Mouse (Mus musculus): ENCODE results near the gene Cyp3a59. TPM values are rescaled to one million over a fixed set of nuclear protein-coding genes. Genes with fewer than 3 reads are reported as not detected.

Gene Cyp3a59
- not detected in 2 replicates for polyA plus RNA-seq (2015; fragmentation: Nextera tagmentation; extraction: Ambion mirVana)

DNA sequence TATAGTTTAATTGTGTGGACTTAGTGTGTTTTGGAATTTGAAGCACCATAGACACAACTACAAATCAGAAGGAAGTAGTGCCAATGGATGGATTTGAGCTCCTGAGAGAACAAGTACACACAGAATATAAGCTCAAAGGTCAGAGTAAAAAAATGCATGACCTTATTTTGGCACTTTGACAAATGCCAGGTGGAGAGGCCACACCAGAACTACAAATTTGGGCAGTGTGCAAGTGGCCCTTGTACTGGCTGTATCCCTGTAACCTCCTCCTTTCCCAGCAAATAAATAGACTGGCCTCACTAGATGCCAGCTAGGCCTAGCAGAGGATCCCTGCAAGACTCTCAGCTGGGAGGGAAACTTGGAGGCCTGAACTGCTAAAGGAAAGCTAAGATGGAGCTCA is at the start of gene Cyp3a59:
Cyp3a59 (plus strand) TSS at position 313 of the 400 bp plus-strand sequence.

DNA sequence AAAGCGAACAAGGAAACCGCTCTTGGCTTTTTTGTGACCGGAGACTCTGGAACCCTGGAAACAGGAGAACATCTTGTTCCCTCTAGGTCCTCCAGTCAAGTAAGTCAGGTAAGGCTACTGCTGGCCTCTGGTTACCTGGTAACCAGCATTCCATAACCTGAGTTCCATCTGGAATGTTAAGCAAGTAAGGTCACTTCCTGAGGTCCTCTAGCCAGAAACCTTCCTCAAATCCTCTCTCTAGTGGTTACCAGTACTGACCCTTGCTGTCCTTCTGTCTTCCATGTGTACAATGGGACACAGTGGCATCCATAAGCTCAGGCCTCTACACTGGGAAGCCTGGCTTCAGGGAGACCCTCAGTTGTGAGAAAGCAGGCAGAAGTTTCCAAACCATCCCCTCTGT is 81.4 kb downstream of the Cyp3a59 start, which contains the start of gene Gm5565:
Gm5565 (minus strand) TSS at position 101 of the 400 bp plus-strand sequence.

Other genes starting within 250 kb of the Cyp3a59 start
- gene Cyp3a11, start 199.3 kb upstream of the Cyp3a59 start, polyA plus RNA-seq (2015; fragmentation: Nextera tagmentation; extraction: Ambion mirVana) = 0.23 and 0.64 TPM in 2 replicates
- 0.19 and 0.42 TPM in 2 replicates for gene Cyp3a25, start 69.6 kb upstream of the Cyp3a59 start, polyA plus RNA-seq (2015; fragmentation: Nextera tagmentation; extraction: Ambion mirVana)
- gene Gm5565, start 81.3 kb downstream of the Cyp3a59 start, polyA plus RNA-seq (2015; fragmentation: Nextera tagmentation; extraction: Ambion mirVana) = not detected in 2 replicates
- gene Gm6309, start 91.5 kb downstream of the Cyp3a59 start, polyA plus RNA-seq (2015; fragmentation: Nextera tagmentation; extraction: Ambion mirVana) = not detected in 2 replicates
- not detected in 2 replicates for gene 1700001J03Rik, start 106.0 kb downstream of the Cyp3a59 start, polyA plus RNA-seq (2015; fragmentation: Nextera tagmentation; extraction: Ambion mirVana)
- 39.4 and 44.9 TPM in 2 replicates for gene Rnf6, start 142.3 kb downstream of the Cyp3a59 start, polyA plus RNA-seq (2015; fragmentation: Nextera tagmentation; extraction: Ambion mirVana)
- 13.2 and 15.4 TPM in 2 replicates for gene Cdk8, start 152.0 kb downstream of the Cyp3a59 start, polyA plus RNA-seq (2015; fragmentation: Nextera tagmentation; extraction: Ambion mirVana)

Data from urinary bladder, postnatal 0 days (tissue).